Mouse (Mus musculus): ENCODE measurements around the gene Ikzf4.
"Not testable (repeated sequence)": the region's sequence is repeated elsewhere in the genome, so short reads cannot be mapped to it uniquely, and the experiment has no call there.

The Ikzf4 gene

DNA sequence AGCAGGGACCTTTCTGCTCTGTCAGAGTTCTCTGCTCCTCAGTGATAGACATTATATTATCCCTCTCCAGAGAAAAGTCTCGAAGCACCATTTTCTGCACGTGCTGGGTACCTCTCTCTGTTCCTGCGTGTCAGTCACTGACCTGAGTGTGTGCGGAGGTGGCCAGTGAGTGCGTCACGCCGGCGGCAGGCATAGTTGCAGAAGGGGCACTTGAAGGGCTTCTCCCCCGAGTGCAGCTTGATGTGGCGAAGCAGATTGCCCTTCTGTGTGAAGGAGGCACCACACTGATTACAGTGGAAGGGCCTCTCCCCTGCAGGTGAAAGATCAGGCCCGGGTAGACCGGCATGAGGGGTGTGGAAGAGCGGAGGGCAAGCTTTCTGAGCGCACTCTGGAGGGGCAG, 5.8 kb downstream of the Ikzf4 start:
- DNase-seq = no peak

DNA sequence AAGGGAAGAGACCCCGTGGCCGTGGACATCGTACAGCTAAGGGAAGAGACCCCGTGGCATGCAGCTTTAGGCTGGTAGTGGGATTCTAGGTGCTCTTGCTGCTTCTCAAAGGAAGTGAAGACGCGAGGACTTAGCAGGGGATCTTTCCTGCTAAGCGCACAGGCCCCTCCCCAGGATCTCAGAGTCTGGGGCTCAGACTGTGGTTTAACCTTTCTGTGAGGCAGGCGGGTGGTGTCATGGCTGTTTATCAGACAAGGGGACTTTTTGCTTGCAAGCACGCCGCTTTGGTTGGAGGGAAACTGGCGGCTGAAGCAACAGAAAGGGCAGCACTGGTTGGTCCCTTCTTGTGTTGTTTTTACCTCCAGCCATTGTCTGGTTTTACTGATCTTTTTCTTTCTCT, 8.8 kb downstream of the Ikzf4 start:
- DNase-seq = no peak

DNA sequence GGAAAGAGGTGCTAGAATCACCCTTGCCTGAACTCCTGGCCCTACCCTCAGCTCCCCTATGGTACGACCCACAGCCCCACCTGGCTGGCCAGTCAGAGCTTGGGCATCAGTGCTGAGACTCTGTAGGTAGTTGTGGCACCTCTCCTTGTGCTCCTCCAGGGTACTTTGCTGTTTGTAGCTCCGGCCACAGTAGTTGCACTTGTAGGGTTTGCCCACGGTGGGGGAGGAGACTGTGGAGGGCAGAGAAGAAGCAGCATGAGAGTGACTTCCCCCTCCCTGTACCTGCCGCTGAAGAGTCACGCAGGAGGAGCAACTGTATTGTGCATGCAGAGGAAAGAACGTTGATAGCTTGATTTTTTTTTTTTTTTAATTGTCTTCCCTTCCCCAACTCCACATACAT, 9.2 kb downstream of the Ikzf4 start:
- DNase-seq = no peak

DNA sequence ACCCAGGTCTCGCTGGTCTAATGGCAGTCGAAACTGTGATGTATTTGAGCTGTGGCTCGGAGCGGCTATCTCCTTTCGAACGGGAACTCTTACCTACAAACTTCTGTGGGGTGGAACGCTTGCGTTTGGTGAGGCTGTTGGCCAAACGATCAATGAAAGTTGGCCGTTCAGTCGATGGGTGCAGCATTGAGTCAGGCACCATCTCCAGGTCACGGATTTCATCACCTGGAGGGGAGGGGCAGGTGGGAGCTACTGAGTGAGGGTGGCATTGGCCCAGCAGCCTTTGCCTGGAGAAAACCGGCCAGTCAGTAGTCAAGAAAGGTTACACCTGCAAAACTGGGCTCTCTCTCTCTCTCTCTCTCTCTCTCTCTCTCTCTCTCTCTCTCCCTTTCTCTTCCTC, 10.1 kb downstream of the Ikzf4 start:
- no peak for DNase-seq

DNA sequence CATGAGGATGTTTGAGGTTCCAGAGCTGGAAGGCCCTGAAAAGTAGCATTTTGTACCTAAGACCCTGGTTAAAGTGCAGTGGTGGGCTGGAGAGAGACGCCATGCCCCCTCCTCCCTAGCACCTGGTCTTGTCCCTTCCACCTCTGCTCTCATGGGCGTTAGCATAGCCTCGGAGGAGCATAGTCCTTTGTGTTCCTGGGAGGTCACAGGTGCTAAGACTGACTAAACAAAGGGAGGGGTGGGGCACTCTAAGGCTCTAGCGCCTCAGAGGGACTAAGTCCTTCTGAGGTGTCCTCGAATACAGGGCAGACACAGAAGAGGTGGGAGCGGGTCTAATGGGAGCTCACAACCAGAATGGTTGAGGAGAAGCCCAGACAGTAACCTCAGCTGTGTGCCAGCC, 14.2 kb downstream of the Ikzf4 start:
- no peak for DNase-seq

DNA sequence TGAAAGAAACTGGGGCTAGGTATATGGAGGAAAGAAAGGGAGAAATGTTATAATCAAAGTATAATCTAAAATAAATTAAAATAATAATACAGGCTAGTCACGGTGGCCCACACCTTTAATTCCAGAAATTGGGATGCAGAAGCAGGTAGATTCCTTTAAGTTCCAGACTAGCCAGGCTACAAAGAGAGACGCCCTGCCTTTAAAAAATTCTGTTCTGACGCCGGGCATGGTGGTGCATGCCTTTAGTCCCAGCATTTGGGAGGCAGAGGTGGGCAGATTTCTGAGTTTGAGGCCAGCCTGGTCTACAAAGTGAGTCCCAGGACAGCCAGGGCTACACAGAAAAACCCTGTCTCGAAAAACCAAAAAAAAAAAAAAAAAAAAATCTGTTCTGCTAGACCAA, 15.5 kb downstream of the Ikzf4 start:
- DNase-seq = not testable (repeated sequence)

DNA sequence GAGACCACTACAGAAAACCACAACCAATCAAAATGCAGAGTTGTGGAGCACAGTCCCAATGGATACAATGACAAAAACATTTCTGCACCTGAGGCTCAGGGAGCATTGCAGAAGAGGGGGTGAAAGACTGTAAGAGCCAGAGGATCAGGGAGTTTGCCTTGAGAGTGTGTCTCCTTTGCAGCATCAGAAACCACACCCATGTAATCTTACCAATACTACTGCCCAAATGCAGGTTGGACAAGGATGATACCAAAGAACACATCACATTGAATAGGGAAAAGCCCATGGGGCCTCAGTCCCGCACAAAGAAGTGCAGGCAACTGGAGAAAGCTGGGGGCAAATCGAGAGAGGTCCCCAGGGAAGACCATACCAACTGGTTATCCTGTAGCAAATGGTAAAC, 16.0 kb downstream of the Ikzf4 start:
- no peak for DNase-seq

DNA sequence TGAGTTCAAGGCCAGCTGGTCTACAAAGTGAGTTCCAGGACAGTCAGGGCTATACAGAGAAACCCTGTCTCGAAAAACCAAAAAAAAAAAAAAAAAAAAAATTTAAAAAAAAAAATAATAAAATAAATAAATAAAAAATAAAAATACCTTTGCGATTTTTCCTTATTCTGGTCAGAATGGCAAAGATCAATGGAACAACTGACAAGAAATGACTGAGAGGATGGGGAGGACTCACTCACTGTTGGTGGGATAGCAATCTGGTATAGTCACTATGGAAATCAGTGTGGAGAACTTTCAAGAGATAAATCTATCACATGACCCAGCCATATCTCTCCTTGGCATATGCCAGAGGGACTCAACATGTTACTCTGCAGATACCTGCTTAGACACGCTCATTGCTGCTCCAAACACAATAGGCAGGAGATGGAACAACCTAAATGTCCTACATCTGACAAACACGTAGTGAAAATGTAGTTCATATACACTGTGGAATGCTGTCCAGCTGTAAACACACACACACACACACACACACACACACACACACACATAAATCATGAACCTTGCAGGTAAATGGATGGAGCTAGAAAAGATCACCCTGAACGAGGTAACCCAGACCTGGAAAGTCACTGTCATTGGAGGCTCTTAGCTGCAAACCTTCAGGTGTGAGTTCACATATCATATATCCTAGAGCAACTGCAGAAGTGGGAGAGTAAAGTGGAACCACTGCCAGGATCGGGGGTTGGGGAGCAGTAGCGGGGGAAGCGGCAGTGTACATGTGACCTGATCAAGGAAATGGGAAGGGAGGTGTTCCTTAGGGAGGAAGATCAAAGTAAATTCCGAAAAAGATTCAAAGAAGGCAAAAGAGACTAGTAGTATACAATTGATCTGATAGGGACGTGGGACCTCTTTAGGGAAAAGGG, 18.1 kb downstream of the Ikzf4 start:
- DNase-seq = no peak

DNA sequence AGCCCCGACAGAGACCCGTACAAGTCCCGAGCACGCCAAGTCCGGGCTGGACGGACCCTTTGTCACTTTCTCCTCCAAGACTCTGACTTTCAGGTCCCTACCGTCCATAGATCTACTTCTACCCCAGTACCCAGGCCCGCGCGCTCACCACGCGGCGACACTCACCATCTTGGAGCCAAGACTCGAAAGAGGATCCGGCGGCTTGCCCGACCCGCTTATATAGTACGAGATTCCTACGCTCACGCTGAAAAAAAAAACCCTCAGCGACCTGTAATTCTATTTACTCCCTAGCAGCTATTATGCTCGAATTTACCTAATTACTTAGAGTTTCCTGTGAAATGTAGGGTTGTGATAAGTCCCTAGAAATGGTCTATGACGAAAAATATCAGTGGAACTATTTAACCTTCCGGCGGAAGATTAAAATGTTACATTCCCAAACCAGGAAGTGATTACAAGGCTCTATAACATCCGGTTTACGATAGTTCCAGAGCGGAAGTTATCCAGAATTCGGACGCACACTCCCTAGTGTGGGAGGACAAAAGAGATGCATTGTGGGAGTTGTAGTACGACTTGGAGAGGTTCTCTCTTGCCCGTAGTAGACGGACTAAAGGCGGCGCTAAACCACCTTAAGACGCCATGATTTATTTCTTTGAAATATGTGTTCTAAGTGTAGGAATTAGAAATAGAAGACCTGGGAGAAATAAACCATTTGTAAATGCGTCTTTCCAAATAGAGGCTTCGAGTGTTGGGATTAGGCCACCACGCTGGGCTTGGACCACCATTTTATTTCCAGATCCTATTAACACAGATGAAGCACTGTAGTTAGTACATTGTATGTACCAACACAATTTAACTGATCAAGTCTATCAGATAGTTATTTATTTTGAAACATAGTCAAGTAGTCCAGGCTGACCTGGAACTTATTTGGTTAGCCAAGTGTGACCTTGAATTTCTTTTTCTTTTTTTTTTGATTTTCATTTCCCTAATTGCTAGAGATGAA, 19.2 kb downstream of the Ikzf4 start, which contains the start of gene Rps26:
Gene Rps26 (minus strand): TSS at position 437 of the 1,000 bp plus-strand sequence.
- peak; percentile 86 to 95 for DNase-seq

DNA sequence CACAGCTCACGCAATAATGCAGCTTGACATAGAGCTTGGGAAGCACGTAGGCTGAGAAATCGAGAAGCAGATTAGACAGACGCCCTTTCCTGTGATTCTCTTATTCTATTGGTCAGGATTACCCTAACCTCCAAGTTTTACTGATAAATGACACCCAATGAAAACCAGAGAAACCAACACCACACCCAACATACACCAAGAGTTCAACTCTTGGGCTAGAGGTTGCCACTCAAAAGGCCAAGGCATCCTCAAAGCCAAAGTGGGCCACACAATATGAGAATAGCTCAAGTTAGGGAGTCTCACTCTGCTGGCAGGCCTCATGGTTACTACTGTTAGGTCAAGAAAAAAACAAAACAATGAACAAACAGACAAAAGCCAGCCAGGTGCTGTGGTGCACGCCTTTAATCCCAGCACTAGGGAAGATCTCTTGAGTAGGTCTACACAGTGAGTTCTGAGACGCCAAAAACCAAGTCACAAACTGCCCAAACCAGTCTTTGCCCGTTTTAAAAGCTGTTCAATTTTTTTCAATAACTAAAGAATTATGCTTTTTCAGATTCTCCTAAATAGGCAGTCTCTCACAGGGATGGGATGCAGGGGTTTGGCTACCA, 20.4 kb downstream of the Ikzf4 start:
- DNase-seq = no peak

DNA sequence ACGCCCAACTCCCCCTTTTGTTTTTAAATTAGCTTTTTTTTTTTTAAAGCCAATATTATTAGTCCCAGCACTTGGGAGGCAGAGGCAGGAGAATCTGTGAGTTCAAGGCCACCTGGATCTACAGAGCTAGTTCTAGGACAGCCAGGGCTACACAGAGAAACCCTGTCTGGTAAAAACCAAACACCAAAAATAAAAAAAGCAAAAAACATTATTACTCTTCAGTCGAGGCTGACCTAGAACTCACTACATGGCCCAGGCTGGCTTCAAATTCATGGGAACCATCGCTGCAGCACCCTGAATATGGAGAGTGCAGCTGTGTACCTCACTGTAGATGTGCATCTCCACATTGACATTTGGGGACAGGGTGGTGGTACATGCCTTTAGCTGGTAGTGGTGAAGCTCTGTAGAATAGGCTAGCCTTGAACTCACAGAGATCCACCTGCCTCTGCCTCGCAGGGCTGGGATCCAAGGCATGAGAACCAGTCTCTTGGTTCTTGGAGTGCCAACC, 22.6 kb downstream of the Ikzf4 start:
- DNase-seq = not testable (repeated sequence)

DNA sequence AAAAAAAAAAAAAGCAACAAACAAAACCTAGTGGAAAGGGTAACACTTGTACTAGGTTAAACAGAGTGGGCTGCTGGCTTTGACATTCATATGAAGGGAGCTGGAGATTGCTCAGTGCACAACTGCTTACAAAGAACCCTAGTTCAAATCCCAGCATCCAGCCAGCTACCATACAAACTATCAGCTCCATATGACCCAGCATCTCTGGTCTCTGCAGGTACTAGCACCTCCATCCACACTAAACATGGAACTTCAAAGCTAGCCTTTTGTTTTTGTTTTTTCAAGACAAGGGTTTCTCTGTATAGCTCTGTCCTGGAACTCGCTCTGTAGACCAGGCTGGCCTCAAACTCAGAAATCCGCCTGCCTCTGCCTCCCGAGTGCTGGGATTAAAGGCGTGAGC, 23.1 kb downstream of the Ikzf4 start:
- DNase-seq = no peak

DNA sequence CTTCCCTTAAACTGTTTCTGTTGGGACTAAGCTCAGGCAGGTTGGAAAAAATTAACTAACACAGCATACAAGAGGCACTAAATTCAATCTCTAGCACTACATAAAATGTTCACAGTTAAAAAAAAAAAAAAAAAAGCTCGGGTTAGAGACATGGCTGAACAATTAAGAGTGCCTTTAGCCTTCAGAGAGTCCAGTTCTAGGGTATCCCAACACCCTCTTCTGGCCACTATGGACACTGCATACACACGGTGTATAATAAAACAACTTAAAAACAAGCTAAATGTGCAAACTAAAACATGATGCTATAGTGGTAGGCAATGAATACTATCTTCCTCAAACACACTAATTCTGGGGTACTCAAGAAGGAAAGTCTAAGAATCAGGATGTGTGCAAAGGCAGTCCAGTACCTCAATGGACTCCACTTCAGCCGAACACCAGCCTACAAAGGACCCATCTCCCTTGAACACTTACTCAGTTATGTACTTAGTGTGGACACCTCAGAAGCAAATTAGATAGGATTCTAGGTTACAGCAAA, 23.7 kb downstream of the Ikzf4 start:
- DNase-seq = no peak

DNA sequence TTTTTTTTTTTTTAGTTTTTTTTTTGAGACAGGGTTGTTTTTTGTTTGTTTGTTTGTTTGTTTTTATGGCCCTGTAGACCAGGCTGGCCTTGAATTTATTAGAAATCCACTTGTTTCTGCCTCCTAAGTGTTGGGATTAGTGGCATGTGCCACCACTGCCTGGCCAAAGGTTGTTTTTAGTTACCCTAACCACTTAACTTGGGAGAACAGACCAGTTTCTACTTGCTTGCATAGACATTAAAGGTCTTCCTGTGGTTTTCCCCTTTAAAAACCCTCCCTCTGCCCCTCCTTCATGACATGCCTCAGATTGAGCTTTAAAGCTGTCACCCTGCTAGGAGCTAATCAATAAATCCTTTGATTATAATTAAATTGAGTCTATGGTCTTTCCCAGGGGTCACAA, 25.6 kb downstream of the Ikzf4 start:
- DNase-seq = no peak

DNA sequence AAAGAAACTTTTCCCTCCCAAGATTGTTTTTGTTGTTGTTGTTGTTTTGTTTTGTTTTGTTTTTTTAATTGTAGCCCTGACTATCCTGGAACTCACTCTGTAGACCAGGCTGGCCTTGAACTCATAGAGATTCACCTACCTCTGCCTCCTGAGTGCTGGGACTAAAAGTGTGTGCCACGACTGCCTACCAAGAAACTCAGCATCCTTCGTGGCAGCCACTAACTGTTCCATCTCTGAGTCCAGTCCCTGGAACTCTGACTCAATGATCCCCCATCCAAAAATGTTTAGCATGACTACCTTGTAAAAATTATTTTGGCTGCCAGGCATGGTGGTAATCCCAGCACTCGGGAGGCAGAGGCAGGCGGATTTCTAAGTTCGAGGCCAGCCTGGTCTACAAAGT, 26.6 kb downstream of the Ikzf4 start:
- not testable (repeated sequence) for DNase-seq

DNA sequence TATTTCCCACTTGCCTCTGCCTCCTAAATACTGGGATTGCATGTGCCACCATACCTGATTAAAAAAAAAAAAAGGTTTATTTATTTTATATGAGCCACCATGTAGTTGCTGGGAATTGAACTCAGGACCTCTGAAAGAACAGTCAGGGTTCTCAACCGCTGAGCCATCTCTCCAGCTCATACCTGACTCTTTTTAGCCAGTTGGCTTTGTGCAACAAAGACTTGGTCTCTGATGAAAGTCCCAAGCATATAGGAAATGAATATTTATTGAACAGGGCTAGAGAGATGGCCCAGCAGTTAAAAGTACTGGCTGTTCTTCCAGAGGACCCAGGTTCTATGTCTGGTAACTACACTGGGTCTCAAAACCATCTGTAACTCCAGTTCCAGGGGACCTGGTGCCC, 27.2 kb downstream of the Ikzf4 start:
- DNase-seq = no peak

DNA sequence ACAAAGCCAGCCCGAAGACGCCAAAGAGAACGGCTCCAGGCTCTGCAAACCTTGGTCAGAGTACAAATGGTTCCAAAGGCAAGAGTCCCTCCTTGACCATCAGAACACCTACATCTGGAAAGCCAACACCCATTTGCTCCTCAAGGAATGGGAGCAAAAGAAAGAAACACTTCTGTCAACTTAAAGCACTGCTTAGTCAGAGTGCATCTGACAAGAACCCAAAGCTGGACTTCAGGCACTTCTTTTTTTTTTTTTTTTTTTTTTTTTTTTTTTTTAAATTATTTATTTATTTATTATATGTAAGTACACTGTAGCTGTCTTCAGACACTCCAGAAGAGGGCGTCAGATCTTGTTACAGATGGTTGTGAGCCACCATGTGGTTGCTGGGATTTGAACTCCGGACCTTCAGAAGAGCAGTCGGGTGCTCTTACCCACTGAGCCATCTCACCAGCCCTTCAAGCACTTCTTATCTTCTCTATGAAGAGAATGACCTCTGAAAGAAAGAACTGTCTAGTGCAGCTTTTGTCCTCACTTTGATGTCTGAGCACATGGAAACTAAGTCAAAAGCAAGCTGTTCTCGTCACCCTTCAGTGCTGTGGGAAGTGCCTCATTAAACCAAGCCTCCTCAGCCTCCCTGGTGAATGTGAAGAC, 29.9 kb downstream of the Ikzf4 start:
- DNase-seq = not testable (repeated sequence)

DNA sequence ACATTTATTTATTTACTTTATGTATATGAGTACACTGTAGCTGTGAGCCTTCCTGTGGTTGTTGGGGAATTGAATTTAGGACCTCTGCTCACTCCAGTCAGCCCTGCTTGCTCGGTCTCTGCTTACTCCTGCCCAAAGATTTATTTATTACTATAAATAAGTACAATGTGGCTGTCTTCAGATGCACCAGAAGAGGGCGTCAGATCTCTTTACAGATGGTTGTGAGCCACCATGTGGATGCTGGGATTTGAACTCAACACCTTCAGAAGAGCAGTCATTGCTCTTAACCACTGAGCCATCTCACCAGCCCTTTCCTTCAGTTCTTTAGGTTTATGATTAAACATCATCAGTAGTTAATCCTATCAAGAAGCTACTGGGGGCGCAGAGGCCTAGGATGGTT, 30.9 kb downstream of the Ikzf4 start:
- DNase-seq = no peak

DNA sequence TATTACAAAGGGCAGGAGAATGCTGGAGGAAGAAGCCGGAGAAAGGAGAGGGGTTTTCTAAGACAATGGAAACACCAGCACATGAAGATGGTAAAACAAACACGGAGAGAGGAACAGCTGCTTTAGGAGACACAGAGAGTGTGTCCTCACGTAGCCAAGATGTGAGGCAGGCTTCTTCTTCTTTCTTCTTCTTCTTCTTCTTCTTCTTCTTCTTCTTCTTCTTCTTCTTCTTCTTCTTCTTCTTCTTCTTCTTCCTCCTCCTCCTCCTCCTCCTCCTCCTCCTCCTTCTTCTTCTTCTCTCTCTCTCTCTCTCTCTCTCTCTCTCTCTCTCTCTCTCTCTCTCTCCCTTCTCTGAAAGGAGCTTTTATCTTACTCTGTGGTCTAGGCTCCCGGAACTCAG, 32.0 kb downstream of the Ikzf4 start:
- not testable (repeated sequence) for DNase-seq

DNA sequence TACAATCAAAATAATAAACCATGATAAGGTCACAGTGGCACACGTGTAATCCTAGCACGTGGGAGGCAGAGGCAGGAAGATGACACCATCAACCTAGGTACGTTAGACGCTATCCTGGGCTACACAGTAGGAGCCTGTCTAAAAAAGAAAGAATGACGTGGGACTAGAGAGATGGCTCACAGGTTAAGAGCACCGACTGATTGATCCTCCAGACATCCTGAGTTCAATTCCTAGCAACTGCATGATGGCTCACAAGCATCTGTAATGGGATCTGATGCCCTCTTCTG, 32.7 kb downstream of the Ikzf4 start:
- DNase-seq = no peak

DNA sequence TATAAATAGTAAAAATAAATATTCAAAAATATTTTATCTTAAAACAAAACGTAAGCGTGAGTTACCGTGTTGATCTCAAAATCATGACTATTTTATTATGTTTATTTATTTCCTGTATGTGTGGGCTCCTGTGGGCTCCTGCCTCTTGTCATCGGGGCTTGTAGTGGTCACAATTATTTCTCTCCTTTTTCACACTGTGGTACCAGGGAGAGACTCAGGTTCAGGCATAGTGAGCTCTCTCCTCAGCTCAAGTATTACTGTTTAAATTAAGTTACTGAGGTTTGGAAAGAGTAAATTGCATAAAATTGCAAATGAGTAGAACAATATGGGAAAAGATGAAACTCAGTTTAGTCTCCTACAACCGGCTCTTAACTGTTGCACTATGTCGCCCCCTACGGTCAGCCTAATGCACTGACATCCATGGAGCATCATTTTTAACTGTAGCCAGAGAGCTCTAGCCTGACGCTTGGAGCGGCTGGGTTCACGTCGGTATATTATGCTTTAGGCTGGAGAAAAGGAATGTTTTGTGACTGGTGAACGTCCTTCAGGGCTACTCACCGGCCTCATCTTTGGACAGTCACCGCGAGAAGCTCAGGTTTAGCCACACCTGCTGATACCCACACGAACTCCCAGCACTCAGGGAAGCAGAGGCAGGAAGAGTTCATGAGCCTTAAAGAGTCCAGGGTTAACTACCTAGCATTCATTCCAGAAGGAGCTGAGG, 33.2 kb downstream of the Ikzf4 start:
- DNase-seq = peak; percentile 76 to 84

DNA sequence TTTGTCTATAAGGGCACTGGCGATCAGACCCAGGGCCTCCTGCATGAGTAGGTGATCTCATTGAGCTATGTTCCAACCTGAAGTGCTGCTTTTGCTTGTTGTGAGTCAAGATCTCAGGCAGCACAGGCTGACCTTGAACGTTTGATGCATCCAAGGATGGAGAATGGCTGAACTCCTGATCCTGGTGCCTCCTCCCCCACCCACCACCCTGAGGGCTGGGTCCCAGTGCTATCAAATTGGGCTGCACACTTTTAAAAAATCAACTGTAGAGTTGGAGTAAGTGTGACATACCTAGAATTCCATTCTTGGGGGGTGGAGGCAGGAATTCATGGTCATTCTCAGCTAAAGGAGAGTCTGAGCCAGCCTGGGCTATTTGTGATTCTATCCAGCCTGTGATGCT, 39.3 kb downstream of the Ikzf4 start:
- DNase-seq = no peak

Measured in cerebellum, adult 18-20 months (tissue).